Mouse (Mus musculus): ENCODE measurements around the gene Trpm3. TPM values are rescaled to one million over a fixed set of nuclear protein-coding genes. Genes with fewer than 3 reads are reported as not detected.

Gene Trpm3
- total RNA-seq, 1 experiment from 2014 or later = not detected

DNA sequence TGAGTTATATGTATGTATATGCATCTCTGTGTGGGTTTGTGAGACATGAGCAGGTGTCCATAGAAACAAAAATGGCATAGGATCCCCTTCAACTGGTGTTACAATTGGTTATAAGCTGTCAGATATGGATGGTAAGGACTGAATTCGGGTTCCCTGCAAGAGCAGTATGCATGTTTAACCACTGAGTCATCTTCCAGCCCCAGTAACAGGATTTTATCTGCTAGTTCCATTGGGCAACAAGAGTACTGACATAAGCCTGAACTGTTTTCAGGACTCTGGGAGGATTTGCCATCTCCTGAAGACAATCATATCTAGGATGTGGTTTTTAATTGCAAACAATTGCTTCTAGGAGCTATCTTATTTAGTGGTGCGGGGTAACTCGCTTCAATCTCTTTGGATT is 534.0 kb downstream of the Trpm3 start:
- no peak for ATAC-seq (replicated peaks in 1 of 2; ENCODE audit: insufficient read depth in 1 of 2, low FRiP score in 2 of 2, low TSS enrichment in 1 of 2, low read depth in 1 of 2, poor library complexity in 2 of 2, severe bottlenecking in 2 of 2)

DNA sequence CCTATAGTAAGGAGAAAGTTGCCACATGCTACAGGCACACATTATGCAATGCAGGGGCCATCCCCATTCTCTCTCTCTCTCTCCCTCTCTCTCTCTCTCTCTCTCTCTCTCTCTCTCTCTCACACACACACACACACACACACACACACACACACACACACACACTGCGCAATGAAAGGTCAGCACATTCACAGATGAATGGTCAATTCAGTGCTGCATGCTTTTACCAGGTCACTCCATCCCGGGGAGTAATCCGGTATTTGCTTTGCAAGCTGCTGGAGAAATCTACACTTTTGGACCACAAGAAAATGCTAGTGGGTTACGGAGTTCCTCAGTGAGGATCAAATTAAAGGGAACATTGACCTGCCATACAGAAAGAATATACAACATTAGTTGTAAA is 537.4 kb downstream of the Trpm3 start:
- no peak for ATAC-seq (replicated peaks in 1 of 2; ENCODE audit: insufficient read depth in 1 of 2, low FRiP score in 2 of 2, low TSS enrichment in 1 of 2, low read depth in 1 of 2, poor library complexity in 2 of 2, severe bottlenecking in 2 of 2)

DNA sequence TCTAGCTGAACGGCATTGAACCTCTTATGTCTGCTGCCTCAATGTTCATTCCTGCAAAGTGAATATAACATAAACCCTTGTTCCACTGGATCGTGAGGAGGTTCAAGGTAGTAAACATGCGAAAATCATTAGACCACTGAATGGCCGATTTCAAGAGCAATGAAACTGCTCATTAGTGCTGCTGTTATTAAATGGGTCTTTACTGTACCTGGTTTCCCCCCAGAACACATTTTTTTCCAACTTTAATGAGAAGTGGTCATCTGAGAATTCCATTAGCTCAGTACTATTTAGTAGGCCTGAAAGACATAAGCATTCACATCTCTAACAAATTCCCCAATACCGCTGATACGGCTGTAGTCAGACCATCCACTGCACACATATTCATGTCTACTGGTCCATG is 543.4 kb downstream of the Trpm3 start:
- ATAC-seq (replicated peaks in 1 of 2; ENCODE audit: insufficient read depth in 1 of 2, low FRiP score in 2 of 2, low TSS enrichment in 1 of 2, low read depth in 1 of 2, poor library complexity in 2 of 2, severe bottlenecking in 2 of 2) = no peak

DNA sequence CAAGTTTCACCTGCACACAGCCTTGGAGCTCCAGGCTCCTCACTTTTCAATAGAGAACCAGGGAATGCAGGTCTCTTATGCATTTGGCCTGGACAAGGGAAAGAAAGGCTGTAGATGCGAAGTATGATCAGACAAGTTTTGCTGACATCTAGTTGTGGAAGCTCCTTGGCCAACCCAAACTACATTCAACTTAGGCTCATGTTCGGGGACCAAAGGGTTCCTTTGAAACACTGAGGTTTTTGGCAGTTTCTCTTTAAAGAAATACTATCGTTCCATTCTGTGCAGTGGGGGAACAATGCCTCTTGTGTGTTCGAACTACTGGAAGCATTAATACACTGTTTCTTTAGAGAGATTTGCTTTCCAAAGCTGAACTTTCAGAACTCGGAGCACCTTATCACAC is 553.1 kb downstream of the Trpm3 start:
- ATAC-seq (replicated peaks in 1 of 2; ENCODE audit: insufficient read depth in 1 of 2, low FRiP score in 2 of 2, low TSS enrichment in 1 of 2, low read depth in 1 of 2, poor library complexity in 2 of 2, severe bottlenecking in 2 of 2) = no peak

DNA sequence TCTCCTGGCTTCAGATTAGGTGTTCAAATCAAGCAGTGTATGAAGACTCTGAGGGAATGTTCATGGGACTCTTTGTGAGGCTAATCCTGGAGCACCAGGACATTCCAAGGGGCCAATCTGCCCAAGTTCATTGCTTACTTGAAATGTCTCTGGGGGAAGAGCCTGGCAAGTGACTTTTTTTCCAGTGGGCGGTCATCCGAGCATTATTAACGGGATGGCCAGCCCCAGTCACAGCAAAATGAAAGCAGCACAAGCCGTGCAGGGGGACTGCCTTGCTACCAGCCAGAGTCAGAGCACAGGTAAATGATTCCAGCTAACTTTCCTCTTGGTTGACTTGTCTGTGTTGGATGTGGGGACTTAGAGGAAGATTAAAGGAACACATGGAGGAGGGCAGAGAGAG is 553.7 kb downstream of the Trpm3 start:
- ATAC-seq (replicated peaks in 1 of 2; ENCODE audit: insufficient read depth in 1 of 2, low FRiP score in 2 of 2, low TSS enrichment in 1 of 2, low read depth in 1 of 2, poor library complexity in 2 of 2, severe bottlenecking in 2 of 2) = no peak

DNA sequence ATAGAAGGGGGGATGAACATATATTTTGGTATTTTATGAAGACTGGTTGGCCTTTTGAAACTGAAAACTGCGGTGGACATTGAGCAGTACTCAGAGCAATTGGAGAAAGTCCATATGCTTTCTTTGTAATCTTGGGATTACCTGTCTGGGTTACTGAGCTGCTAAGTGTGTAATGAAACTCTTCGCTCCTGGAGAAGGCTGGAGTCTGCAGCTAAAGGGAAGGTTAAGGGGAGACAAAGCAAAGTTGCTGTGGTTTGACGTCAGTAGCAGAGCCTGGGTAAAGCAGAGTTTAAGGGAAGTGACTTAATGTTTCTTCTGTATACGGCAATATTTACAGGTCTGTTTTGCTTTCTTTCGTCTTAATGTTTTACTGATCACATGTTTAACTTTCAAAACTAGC is 554.1 kb downstream of the Trpm3 start:
- ATAC-seq (replicated peaks in 1 of 2; ENCODE audit: insufficient read depth in 1 of 2, low FRiP score in 2 of 2, low TSS enrichment in 1 of 2, low read depth in 1 of 2, poor library complexity in 2 of 2, severe bottlenecking in 2 of 2) = no peak

DNA sequence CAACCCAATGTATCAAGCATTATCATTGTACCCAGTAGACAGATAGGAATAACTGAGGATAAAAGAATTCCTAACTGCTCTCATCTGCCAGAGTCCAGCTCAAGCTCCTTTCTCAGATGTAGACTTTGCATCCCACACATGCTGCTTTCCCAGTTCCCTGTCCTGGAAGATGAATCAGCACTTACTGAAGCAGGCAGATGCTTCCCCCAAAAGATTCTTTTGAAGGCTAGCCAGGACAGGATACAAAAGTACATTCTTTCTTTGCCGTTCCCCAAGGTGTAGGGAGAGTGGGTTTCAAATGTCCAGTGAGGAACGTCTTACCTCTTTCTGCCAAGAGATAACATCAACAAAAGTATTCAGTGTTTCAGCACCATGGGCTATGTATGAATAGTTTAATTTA is 556.6 kb downstream of the Trpm3 start:
- no peak for ATAC-seq (replicated peaks in 1 of 2; ENCODE audit: insufficient read depth in 1 of 2, low FRiP score in 2 of 2, low TSS enrichment in 1 of 2, low read depth in 1 of 2, poor library complexity in 2 of 2, severe bottlenecking in 2 of 2)

DNA sequence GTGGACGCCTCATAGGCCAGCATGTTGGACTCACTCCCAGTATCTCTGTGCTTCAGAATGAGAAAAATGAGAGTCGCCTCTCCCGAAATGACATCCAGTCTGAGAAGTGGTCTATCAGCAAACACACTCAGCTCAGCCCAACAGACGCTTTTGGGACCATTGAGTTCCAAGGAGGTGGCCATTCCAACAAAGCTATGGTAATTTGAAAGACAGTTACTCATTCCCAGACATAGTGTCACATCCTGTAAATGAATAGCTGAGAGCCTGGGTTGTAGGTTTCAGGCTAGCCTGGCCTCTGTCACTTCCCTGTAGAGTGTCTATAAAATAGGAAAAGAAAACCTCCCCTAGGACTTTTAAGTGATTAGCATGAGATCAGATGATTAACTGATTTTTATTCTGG is 559.9 kb downstream of the Trpm3 start:
- ATAC-seq (replicated peaks in 1 of 2; ENCODE audit: insufficient read depth in 1 of 2, low FRiP score in 2 of 2, low TSS enrichment in 1 of 2, low read depth in 1 of 2, poor library complexity in 2 of 2, severe bottlenecking in 2 of 2) = no peak

DNA sequence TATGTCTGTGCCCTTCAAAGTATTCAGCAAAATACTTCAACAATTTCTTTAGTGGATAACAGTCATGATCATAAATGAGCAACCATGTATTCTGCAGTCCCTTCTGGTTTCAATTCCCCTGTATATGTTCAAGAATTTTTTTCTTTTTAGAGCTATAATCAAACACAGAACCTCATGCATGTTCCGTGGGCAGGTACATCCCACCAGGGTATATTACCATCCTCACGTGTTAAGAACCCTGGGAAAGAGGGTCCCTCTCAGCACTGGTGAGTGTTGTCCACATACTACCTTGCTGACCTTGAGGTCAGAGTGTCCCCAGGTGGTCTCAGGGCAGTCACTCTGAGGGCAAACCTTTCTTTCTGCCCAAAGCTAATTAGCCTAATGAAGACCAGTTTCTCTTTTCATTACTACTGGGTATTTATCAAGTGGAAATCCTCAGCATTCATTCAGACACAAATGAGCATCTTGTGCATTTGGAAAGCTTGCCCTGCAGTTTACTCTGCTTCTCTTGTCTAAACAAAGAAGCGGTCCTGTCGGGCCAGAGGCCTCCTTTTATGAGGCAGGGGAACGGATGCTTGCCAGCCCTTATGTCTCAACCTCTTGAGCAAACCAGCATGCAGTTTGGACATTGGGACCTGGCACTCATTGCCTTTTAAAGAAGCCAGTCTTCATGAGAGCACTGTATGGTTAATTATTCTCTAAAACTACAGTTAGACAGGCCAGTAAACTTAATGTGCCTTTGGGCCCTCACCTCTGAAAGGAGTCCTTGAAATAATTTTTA is 562.2 kb downstream of the Trpm3 start:
- ATAC-seq (replicated peaks in 1 of 2; ENCODE audit: insufficient read depth in 1 of 2, low FRiP score in 2 of 2, low TSS enrichment in 1 of 2, low read depth in 1 of 2, poor library complexity in 2 of 2, severe bottlenecking in 2 of 2) = no peak

DNA sequence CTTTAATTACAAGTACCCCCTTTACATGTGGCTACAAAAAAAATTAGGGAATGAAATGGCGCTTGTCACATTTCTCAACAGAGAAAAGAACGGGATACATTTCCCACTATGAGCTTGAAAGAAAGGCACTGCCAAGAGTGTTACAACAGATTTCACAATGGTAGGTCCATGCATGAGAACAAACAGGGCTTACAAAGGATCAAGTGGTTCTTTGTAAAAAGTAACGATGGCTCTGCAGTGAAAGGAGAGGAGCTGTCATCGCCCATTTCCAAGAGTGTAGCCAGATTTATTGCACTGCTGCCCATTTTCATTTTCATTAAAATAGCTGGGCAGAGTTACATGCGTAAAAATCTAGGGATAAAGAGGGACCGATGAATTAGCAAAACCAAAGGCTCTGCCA is 565.0 kb downstream of the Trpm3 start:
- ATAC-seq (replicated peaks in 1 of 2; ENCODE audit: insufficient read depth in 1 of 2, low FRiP score in 2 of 2, low TSS enrichment in 1 of 2, low read depth in 1 of 2, poor library complexity in 2 of 2, severe bottlenecking in 2 of 2) = no peak

DNA sequence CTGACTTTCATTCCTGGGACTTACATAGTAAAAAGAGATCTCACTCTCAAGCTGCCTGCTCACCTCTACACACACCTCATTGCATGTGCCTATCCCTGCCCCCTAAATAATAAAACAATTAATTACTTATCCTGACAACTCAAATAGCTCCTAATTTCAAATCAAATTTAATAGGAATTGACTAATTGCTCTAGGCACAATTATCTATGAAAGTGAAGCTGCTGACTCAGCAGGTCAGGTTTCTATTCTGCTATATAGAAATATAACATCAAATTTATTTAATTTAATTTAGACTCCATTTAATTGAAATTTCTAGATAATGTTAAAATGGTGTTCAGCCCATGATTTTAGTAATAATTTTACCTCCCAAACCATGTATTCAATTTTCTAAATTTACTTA is 566.6 kb downstream of the Trpm3 start:
- no peak for ATAC-seq (replicated peaks in 1 of 2; ENCODE audit: insufficient read depth in 1 of 2, low FRiP score in 2 of 2, low TSS enrichment in 1 of 2, low read depth in 1 of 2, poor library complexity in 2 of 2, severe bottlenecking in 2 of 2)

DNA sequence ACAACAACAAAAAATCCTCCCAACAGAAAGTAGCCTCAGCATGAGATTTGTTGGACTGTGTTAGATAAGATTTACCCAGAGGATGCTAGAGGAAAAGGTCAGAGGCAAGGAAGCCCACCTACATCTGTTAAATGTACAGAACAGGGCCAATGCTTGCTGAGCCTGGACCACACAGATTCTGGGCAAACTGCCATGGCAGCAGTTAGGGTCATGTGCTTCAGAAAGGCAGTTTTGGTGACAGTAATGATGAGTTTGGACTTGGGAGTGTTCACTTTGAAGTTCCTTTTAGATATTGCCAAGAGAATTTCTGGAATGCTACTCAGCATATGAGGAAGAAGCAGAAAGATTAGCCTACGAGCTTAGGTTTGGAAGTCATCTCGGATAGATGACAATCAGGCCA is 580.2 kb downstream of the Trpm3 start:
- ATAC-seq (replicated peaks in 1 of 2; ENCODE audit: insufficient read depth in 1 of 2, low FRiP score in 2 of 2, low TSS enrichment in 1 of 2, low read depth in 1 of 2, poor library complexity in 2 of 2, severe bottlenecking in 2 of 2) = no peak

DNA sequence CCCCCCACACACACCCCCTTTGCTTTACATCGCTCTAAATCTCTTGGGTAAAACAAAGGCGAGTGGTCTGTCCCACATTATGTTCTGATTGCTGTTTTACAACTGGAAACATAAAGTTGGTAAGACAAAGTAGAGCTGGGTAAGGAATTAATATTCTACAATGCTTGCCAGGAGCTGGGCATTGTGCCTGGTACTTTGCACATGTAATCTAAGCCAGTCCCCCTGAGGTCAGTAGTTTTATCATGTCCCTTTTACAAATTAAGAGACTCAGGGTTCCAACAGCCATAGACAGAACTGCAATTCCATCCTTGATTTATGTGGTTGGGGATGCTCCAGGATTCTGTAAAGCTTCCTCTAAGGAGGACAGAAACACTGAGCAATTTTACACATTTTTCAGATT is 591.0 kb downstream of the Trpm3 start:
- ATAC-seq (replicated peaks in 1 of 2; ENCODE audit: insufficient read depth in 1 of 2, low FRiP score in 2 of 2, low TSS enrichment in 1 of 2, low read depth in 1 of 2, poor library complexity in 2 of 2, severe bottlenecking in 2 of 2) = no peak

DNA sequence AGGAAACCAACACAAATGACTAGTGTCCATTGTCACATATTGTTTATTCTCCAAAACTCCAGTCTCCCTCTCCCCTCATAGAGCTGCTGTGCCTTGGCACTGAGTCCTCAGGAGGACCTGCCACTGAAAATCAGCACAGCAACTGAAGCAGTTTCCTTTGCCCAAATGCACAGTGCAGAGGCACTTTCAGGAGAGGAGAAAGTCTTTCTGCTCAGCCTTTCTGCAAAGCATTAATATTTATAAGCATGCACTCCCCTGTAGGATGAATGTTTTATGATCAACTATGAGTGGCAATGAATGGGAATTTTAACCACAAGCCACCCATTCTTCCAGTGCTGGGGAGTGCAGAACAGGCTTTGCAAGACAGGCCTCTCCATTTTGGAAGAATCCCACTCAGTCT is 592.1 kb downstream of the Trpm3 start:
- no peak for ATAC-seq (replicated peaks in 1 of 2; ENCODE audit: insufficient read depth in 1 of 2, low FRiP score in 2 of 2, low TSS enrichment in 1 of 2, low read depth in 1 of 2, poor library complexity in 2 of 2, severe bottlenecking in 2 of 2)

DNA sequence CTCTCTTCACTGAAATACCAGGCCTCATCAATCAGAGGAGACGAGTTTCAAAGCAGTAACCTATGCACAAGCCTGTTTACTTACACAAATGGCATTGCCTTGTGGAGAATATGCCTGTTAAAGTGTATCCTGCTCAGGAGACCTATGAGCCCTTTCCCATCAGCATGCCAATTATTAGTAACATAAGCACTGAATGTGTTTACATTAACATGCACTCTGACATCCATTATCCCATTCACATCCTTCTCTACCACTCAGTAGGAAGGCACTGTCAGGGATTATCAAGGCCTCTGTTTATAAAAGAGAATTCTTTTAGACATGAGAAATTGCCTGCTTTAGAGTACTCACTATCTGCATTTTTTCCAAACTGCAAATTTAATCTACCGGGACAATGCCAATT is 598.0 kb downstream of the Trpm3 start:
- ATAC-seq (replicated peaks in 1 of 2; ENCODE audit: insufficient read depth in 1 of 2, low FRiP score in 2 of 2, low TSS enrichment in 1 of 2, low read depth in 1 of 2, poor library complexity in 2 of 2, severe bottlenecking in 2 of 2) = no peak

DNA sequence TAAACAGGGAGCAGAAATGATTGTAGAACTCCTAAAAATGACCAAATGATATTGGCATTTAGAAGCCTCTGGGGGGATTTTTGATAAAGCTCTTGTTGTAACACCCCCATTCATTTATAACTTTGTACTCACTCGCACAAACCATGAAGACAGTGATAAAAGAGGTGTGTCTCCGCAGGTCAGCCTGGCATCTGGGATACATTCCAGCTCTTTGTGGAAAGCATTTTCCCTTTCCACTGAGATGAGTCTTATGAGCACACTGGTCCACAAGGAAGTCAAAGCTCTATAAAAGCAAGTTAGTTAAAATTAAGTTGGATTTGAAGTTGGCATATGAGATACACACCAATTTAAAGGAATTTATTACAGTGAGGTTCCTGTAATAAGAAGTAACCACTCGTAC is 600.4 kb downstream of the Trpm3 start:
- no peak for ATAC-seq (replicated peaks in 1 of 2; ENCODE audit: insufficient read depth in 1 of 2, low FRiP score in 2 of 2, low TSS enrichment in 1 of 2, low read depth in 1 of 2, poor library complexity in 2 of 2, severe bottlenecking in 2 of 2)

DNA sequence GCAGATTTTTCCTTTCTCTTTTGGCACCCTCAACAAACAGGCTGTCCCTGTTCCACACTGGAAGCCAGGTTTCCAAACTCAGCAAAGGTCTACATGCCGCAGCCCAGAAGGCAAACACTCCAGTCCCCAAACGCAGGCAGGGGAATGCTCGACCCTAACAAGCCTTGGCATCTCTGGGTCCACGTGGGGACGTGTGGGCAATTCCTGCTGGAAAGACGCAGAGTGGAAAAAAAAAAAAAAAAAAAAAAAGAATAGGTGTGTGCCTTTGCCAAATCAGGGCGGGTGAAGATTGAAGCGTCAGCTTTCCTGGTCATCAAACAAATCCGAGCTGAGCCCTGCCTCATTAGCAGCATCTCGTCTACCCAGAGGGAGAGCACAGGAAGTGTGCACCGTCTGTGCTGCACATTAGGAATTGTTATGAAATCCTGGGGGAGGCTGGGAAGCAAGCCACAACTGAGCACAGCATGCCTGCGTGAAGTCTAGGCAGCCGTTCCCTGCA is 614.5 kb downstream of the Trpm3 start:
- ATAC-seq (replicated peaks in 1 of 2; ENCODE audit: insufficient read depth in 1 of 2, low FRiP score in 2 of 2, low TSS enrichment in 1 of 2, low read depth in 1 of 2, poor library complexity in 2 of 2, severe bottlenecking in 2 of 2) = no peak

DNA sequence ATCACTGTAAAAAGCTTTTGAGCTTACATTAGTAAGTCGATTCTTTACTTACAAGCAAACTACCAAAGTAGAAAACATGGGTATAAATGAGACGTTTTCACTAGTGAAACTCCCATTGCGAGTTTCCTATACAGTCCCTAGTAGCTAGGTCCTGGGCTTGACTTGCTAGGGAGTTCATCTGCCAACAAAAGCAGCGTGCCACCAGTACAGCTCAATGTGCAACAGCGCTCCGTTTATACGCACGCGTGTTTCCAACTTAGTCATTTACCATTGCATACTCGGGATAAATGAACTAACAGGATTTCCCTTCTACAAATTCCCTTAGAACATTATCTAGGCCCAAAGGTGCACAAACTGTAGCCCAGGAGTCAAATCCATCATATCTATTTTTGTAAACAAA is 615.2 kb downstream of the Trpm3 start:
- no peak for ATAC-seq (replicated peaks in 1 of 2; ENCODE audit: insufficient read depth in 1 of 2, low FRiP score in 2 of 2, low TSS enrichment in 1 of 2, low read depth in 1 of 2, poor library complexity in 2 of 2, severe bottlenecking in 2 of 2)

DNA sequence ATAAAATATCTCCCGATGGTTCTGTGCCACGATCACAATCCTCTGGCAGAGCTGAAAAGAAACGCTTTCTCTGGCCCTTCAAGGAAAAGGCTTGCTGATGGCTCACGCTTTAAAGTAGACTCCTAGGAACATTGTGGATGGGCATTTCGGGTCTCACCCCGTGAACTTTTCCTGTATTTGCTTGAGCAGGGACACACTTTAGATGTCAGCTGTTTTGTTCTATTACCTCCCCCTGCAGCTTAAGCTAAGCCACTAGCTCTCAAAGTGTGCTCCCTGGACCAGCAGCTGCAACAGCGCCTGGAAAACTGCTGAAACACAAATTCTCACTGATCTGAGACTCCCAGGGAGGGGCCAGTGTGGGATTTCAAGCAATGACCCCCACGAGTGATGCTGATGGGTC is 615.7 kb downstream of the Trpm3 start:
- no peak for ATAC-seq (replicated peaks in 1 of 2; ENCODE audit: insufficient read depth in 1 of 2, low FRiP score in 2 of 2, low TSS enrichment in 1 of 2, low read depth in 1 of 2, poor library complexity in 2 of 2, severe bottlenecking in 2 of 2)
